Mouse (Mus musculus) cortical plate, adult 2 months (tissue): ENCODE results near the gene Srxn1. TPM values are rescaled to one million over a fixed set of nuclear protein-coding genes. Genes with fewer than 3 reads are reported as not detected.
A peak's percentile ranks its signal among the peaks of the same experiment; 100 is the strongest.

Source experiments
- H3K27ac ChIP-seq: fragments of 200-500 bp; 2 replicates; pipeline ENCODE4 v1.5.1; 2012; ENCODE audit warnings: low read length, control low read depth, inconsistent platforms; ENCODE audit not compliant: insufficient read depth
- H3K4me1 ChIP-seq: fragments of 200-500 bp; 2 replicates; pipeline ENCODE4 v1.6.1; 2011; ENCODE audit warnings: low read length; ENCODE audit not compliant: control insufficient read depth, insufficient read depth
- H3K4me3 ChIP-seq: fragments of 200-500 bp; 2 replicates; pipeline ENCODE4 v1.5.1; 2011; ENCODE audit warnings: mild to moderate bottlenecking, low read length, control low read depth; ENCODE audit not compliant: insufficient read depth
- CTCF ChIP-seq: fragments of 200-500 bp; IDR thresholded peaks from 2 replicates; pipeline ENCODE4 v1.5.1; 2011; ENCODE audit warnings: mild to moderate bottlenecking, control low read depth, low read length; ENCODE audit not compliant: insufficient read depth; ENCODE audit errors: extremely low read depth
- POLR2A ChIP-seq: fragments of 200-500 bp; IDR thresholded peaks from 2 replicates; pipeline ENCODE4 v1.6.1; 2011; ENCODE audit warnings: mild to moderate bottlenecking, low read length, control low read depth; ENCODE audit not compliant: insufficient read depth; ENCODE audit errors: extremely low read depth
- polyA plus RNA-seq: library from polyadenylated mRNA; depleted of rRNA; stranded (reverse); fragments of >200 nt; gene quantifications from 2 replicates; pipeline ENCODE4 v1.2.3, GENCODE M21; 2012

Gene Srxn1
- polyA plus RNA-seq, 1 experiment: 94.9 TPM

- 0 out of 2 replicates have a peak, but pooled peaks have one; percentile 38 for TF ChIP-seq POLR2A
- no peak for TF ChIP-seq CTCF
- Histone ChIP-seq H3K4me1 (no peaks in the 10 kb centered on the region), H3K4me3 (peak within 1 kb of the TSS; percentile 90), H3K27ac (peak within 1 kb of the TSS; percentile 87)
Measured at GRCm38 (mm10) chr2:152080685-152081541, 24.4 kb upstream of the Srxn1 start, which contains the start of gene Scrt2. TSS of gene Scrt2 (plus strand) at chr2:152081529.

- TF ChIP-seq CTCF (no peak), POLR2A (0 out of 2 replicates have a peak, but pooled peaks have one; percentile 18)
- Histone ChIP-seq H3K4me3 (peak overlapping the region; percentile 90), H3K27ac (peak overlapping the region; percentile 87), H3K4me1 (0 out of 2 replicates have a peak, but pooled peaks cover under 1% of the 10 kb centered on the region)
Measured at GRCm38 (mm10) chr2:152081641-152082448, 23.5 kb upstream of the Srxn1 start.

GRCm38 (mm10) chr2:152082456-152083285 is 22.6 kb upstream of the Srxn1 start:
- Histone ChIP-seq H3K4me3 (peak overlapping the region; percentile 90), H3K27ac (peak overlapping the region; percentile 76), H3K4me1 (peaks cover 5% of the 10 kb centered on the region; the same call in 1 of the 2 replicates)
- TF ChIP-seq POLR2A (0 out of 2 replicates have a peak, but pooled peaks have one; percentile 13), CTCF (no peak)

- Histone ChIP-seq H3K4me3 (peak overlapping the region; percentile 90), H3K27ac (no peak overlapping the region), H3K4me1 (peaks cover 7% of the 10 kb centered on the region; the same call in 1 of the 2 replicates)
- TF ChIP-seq CTCF: no peak
- TF ChIP-seq POLR2A: no peak
Measured at GRCm38 (mm10) chr2:152083411-152083810, 21.9 kb upstream of the Srxn1 start.

- H3K27ac ChIP-seq: 0 out of 2 replicates have a peak overlapping the region, but pooled peaks have one; percentile 2
- no peak for TF ChIP-seq POLR2A
- no peak for TF ChIP-seq CTCF
- peak overlapping the region; percentile 90; the same call in 1 of the 2 replicates for H3K4me3 ChIP-seq
- H3K4me1 ChIP-seq: peaks cover 7% of the 10 kb centered on the region; the same call in 1 of the 2 replicates
Measured at GRCm38 (mm10) chr2:152084298-152084697, 21.0 kb upstream of the Srxn1 start.

- Histone ChIP-seq H3K4me3 (no peak overlapping the region), H3K27ac (no peak overlapping the region)
Measured at GRCm38 (mm10) chr2:152085414-152085813, 19.9 kb upstream of the Srxn1 start.

GRCm38 (mm10) chr2:152086451-152086850 is 18.9 kb upstream of the Srxn1 start:
- 0 out of 2 replicates have a peak overlapping the region, but pooled peaks have one; percentile 79 for H3K27ac ChIP-seq
- no peak for TF ChIP-seq CTCF
- no peak for TF ChIP-seq POLR2A
- H3K4me1 ChIP-seq: peaks cover 7% of the 10 kb centered on the region; the same call in 1 of the 2 replicates

More at GRCm38 (mm10) chr2:152085414-152085813, 19.9 kb upstream of the Srxn1 start:
- TF ChIP-seq POLR2A (no peak), CTCF (no peak)
- peaks cover 7% of the 10 kb centered on the region; the same call in 1 of the 2 replicates for H3K4me1 ChIP-seq

GRCm38 (mm10) chr2:152087111-152087510 is 18.2 kb upstream of the Srxn1 start:
- Histone ChIP-seq H3K4me1 (peaks cover 7% of the 10 kb centered on the region; the same call in 1 of the 2 replicates), H3K27ac (peak overlapping the region; percentile 79), H3K4me3 (no peak overlapping the region)
- TF ChIP-seq CTCF (no peak), POLR2A (no peak)

More at GRCm38 (mm10) chr2:152086451-152086850, 18.9 kb upstream of the Srxn1 start:
- H3K4me3 ChIP-seq: no peak overlapping the region
